In the genomic region with DNA sequence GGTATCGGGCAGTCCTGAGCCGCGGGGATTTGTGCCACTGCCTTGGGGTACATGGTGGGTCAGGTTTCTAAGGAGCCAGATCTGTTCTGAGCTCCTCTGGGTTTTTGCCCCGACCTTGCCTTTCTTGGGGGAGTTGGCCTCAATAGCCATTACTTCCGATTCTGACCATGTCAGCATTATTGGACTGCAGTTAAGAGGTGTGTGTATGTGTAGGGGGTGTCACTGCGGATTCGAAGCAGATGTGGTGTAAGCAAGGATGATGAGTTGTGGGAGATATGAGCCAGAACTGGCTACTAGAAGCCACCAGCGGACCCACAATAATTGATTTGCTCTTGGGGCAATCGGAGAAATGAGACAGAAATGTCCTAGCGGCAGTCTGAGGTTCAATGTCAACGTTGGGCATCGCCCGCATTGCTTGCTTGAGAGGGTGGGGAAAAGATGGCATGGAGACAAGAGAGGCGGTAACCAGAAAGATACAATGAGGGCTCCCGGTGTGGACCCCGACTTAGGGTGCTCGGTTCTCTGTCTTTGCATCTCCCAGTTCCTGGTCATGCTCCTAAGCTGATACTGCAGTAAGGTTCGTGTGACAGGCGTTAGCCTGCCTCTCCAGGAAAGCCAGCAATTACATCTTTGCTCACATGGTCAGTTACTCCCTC, we compare ENCODE assay signal across 9 mouse cellular contexts. TPM values are rescaled to one million over a fixed set of nuclear protein-coding genes. Genes with fewer than 3 reads are reported as not detected.
DNase-seq lines count a peak whose midpoint lies in the region; ATAC-seq and TF ChIP-seq lines count a peak whose summit lies in the region.
"Had no signal": no experiment of that assay in that cellular context is flagged by ENCODE, and none has a peak within 500 bp of the region (broad histone marks: within the 10 kb centered on the region; RNA-seq: fewer than 3 reads in every experiment).

No protein-coding gene starts in this region.

- DNase-seq in heart, adult 11 months = no peak
- DNase-seq in forebrain, embryonic 10.5 days (ENCODE audit: extremely low spot score, low spot score) = peak; percentile 20
- no peak for DNase-seq in limb, embryonic 11.5 days (ENCODE audit: low spot score)
- DNase-seq in right cerebral cortex, postnatal 4 days = peak; percentile 29
- DNase-seq in ovary, postnatal 14 days (ENCODE audit: low spot score) = no peak
- no peak for DNase-seq in embryo, embryonic 10 days (ENCODE audit: low spot score)

- no peak for TF ChIP-seq POLR2A in ES-Bruce4 (IDR thresholded peaks at IDR 0.05; ENCODE audit: insufficient read depth, low read length)

- peak overlapping the region; percentile 99 for H3K4me2 ChIP-seq in heart, embryonic 12.5 days
- peak overlapping the region; percentile 99 for H3K4me2 ChIP-seq in limb, embryonic 11.5 days (ENCODE audit: low read depth, severe bottlenecking)

- TF ChIP-seq EP300 in ES-Bruce4 (IDR thresholded peaks at IDR 0.05; ENCODE audit: insufficient read depth, low read depth, low read length) = no peak

- H3K36me3 ChIP-seq in heart, embryonic 12.5 days = no peaks in the 10 kb centered on the region
- no peaks in the 10 kb centered on the region for H3K36me3 ChIP-seq in ES-Bruce4 (ENCODE audit: control insufficient read depth, insufficient read depth, low read length, poor library complexity, severe bottlenecking)
- no peaks in the 10 kb centered on the region for H3K36me3 ChIP-seq in forebrain, embryonic 10.5 days (replicated peaks)
- no peaks in the 10 kb centered on the region for H3K36me3 ChIP-seq in limb, embryonic 11.5 days (ENCODE audit: control insufficient read depth, insufficient read depth, low read length)

- no peak overlapping the region for H3K27ac ChIP-seq in heart, embryonic 12.5 days (ENCODE audit: poor library complexity, severe bottlenecking)
- H3K27ac ChIP-seq in ES-Bruce4 (ENCODE audit: insufficient read depth, low read length) = no peak overlapping the region
- no peak overlapping the region for H3K27ac ChIP-seq in forebrain, embryonic 10.5 days
- no peak overlapping the region for H3K27ac ChIP-seq in limb, embryonic 11.5 days (replicated peaks; ENCODE audit: low read depth, low read length)

- peak; percentile 29; the same call in 1 of the 2 replicates for ATAC-seq in heart, embryonic 12.5 days (ENCODE audit: insufficient number of reproducible peaks, low FRiP score)
- peak; percentile 47; the same call in 1 of the 2 replicates for ATAC-seq in limb, embryonic 11.5 days (ENCODE audit: insufficient number of reproducible peaks, low FRiP score, low TSS enrichment, low read depth)

- peak overlapping the region; percentile 65 for H3K9ac ChIP-seq in heart, embryonic 12.5 days
- H3K9ac ChIP-seq in ES-Bruce4 (ENCODE audit: low read depth, poor library complexity, severe bottlenecking) = peak overlapping the region; percentile 53; the same call in 1 of the 2 replicates
- H3K9ac ChIP-seq in limb, embryonic 11.5 days (ENCODE audit: low read length) = peak overlapping the region; percentile 49; the same call in 1 of the 2 replicates

- H3K4me1 ChIP-seq in heart, embryonic 12.5 days (replicated peaks) = peaks cover 12% of the 10 kb centered on the region; the same call in 1 of the 2 replicates
- no peaks in the 10 kb centered on the region for H3K4me1 ChIP-seq in ES-Bruce4 (ENCODE audit: control insufficient read depth, insufficient read depth, low read length)
- H3K4me1 ChIP-seq in forebrain, embryonic 10.5 days = peaks cover 26% of the 10 kb centered on the region
- H3K4me1 ChIP-seq in limb, embryonic 11.5 days (ENCODE audit: control insufficient read depth, insufficient read depth, low read length) = 0 out of 2 replicates have a peak, but pooled peaks cover 3% of the 10 kb centered on the region

- 22% methylated on average over 19 of the region's 19 CpGs for WGBS in heart, embryonic 12.5 days
- 22% methylated on average over 19 of the region's 19 CpGs for WGBS in forebrain, embryonic 10.5 days
- WGBS in limb, embryonic 11.5 days = 15% methylated on average over 19 of the region's 19 CpGs

- no peaks in the 10 kb centered on the region for H3K9me3 ChIP-seq in heart, embryonic 12.5 days (replicated peaks)
- H3K9me3 ChIP-seq in ES-Bruce4 (replicated peaks; ENCODE audit: control insufficient read depth, insufficient read depth, low read length, poor library complexity, severe bottlenecking) = no peaks in the 10 kb centered on the region
- H3K9me3 ChIP-seq in forebrain, embryonic 10.5 days = no peaks in the 10 kb centered on the region
- no peaks in the 10 kb centered on the region; the same call in 1 of the 2 replicates for H3K9me3 ChIP-seq in limb, embryonic 11.5 days (ENCODE audit: control insufficient read depth, low read length)

- H3K27me3 ChIP-seq in heart, embryonic 12.5 days (replicated peaks) = peaks cover 62% of the 10 kb centered on the region
- peaks cover 12% of the 10 kb centered on the region; the same call in 1 of the 2 replicates for H3K27me3 ChIP-seq in ES-Bruce4 (ENCODE audit: control insufficient read depth, insufficient read depth, low read length, poor library complexity, severe bottlenecking)
- H3K27me3 ChIP-seq in forebrain, embryonic 10.5 days (ENCODE audit: poor library complexity, severe bottlenecking) = peaks cover 63% of the 10 kb centered on the region
- H3K27me3 ChIP-seq in limb, embryonic 11.5 days (ENCODE audit: control insufficient read depth, insufficient read depth, low read length) = peaks cover 12% of the 10 kb centered on the region

- peak overlapping the region; percentile 64 for H3K4me3 ChIP-seq in heart, embryonic 12.5 days
- H3K4me3 ChIP-seq in ES-Bruce4 (ENCODE audit: low read depth, low read length) = peak overlapping the region; percentile 65
- peak overlapping the region; percentile 76 for H3K4me3 ChIP-seq in forebrain, embryonic 10.5 days
- peak overlapping the region; percentile 63 for H3K4me3 ChIP-seq in limb, embryonic 11.5 days (ENCODE audit: low read depth, low read length)

- no peak for TF ChIP-seq CTCF in ES-Bruce4 (IDR thresholded peaks at IDR 0.05; ENCODE audit: low read depth, low read length)

RNA-seq across cellular contexts. Expression of gene Palm2, which starts 0.8 kb away (rescaled TPM):
- polyA plus RNA-seq in heart, embryonic 12.5 days (2016; fragmentation: Nextera tagmentation; extraction: Ambion mirVana) = 35.1 and 46.6 TPM in 2 replicates
- 3.4 and 3.7 TPM in 2 replicates for polyA plus RNA-seq in ES-Bruce4 (2011; ENCODE audit: insufficient read depth, insufficient read length, low read depth, missing spikeins)
- 2.9 TPM in 2 replicates for polyA plus RNA-seq in forebrain, embryonic 10.5 days (2016; fragmentation: Nextera tagmentation; extraction: Ambion mirVana)
- polyA plus RNA-seq in limb, embryonic 11.5 days (2014; fragmentation: Nextera tagmentation; extraction: Ambion mirVana) = 4.1 and 4.8 TPM in 2 replicates
- polyA plus RNA-seq: spleen, adult 2 months had no signal

Comparison
In these comparisons a context has a peak if more than half of its experiments do, and no peak if none do; other contexts are left out.
1. DNase-seq: peak in forebrain, embryonic 10.5 days (single experiment) and right cerebral cortex, postnatal 4 days (single experiment); none in heart, adult 11 months (single experiment), limb, embryonic 11.5 days (single experiment), ovary, postnatal 14 days (single experiment) and embryo, embryonic 10 days (single experiment).
2. Peak in every context shown above with its lines, with median percentiles within 50 percentile points of each other: H3K4me3 ChIP-seq and H3K9ac ChIP-seq.